Mouse (Mus musculus): Measurements from ENCODE around the gene Dcbld2. TPM values are rescaled to one million over a fixed set of nuclear protein-coding genes. Genes with fewer than 3 reads are reported as not detected.
A peak's percentile ranks its signal among the peaks of the same experiment; 100 is the strongest.

Dcbld2 gene
- total and polyA plus RNA-seq, 3 experiments: 1.7 to 16.4 (median 7.0) TPM

GRCm38 (mm10) chr16:58499650-58500049 is 91.4 kb downstream of the Dcbld2 start:
- ATAC-seq (ENCODE audit: extremely low read depth, insufficient number of reproducible peaks, low FRiP score, poor library complexity, severe bottlenecking) (no peak), DNase-seq (ENCODE audit: low spot score) (no peak)
- Histone ChIP-seq H3K9me3 (replicated peaks) (no peaks in the 10 kb centered on the region), H3K36me3 (replicated peaks) (peaks cover 58% of the 10 kb centered on the region), H3K4me1 (ENCODE audit: insufficient read depth, low read depth, low read length) (peaks cover 87% of the 10 kb centered on the region), H3K27me3 (ENCODE audit: insufficient read depth, low read length) (no peaks in the 10 kb centered on the region), H3K4me3 (ENCODE audit: low read depth, low read length) (no peak overlapping the region; the same call in 1 of the 2 replicates)
- TF ChIP-seq POLR2AphosphoS5 (IDR thresholded peaks at IDR 0.05; ENCODE audit: insufficient replicate concordance, low read depth, low read length) (no peak), CTCF (IDR thresholded peaks at IDR 0.05; ENCODE audit: low read depth, low read length) (no peak), GATA1 (IDR thresholded peaks at IDR 0.05; ENCODE audit: borderline replicate concordance, low read length) (no peak), GATA2 (IDR thresholded peaks at IDR 0.05; ENCODE audit: borderline replicate concordance, low read depth, low read length) (no peak), TAL1 (conservative IDR thresholded peaks at IDR 0.05; ENCODE audit: low read depth, low read length) (no peak)

GRCm38 (mm10) chr16:58501760-58502301 is 93.6 kb downstream of the Dcbld2 start:
- no peaks in the 10 kb centered on the region for H3K27me3 ChIP-seq (ENCODE audit: insufficient read depth, low read length)
- peaks cover 89% of the 10 kb centered on the region for H3K4me1 ChIP-seq (ENCODE audit: insufficient read depth, low read depth, low read length)
- H3K36me3 ChIP-seq (replicated peaks): peaks cover 65% of the 10 kb centered on the region
- no peak overlapping the region; the same call in 1 of the 2 replicates for H3K4me3 ChIP-seq (ENCODE audit: low read depth, low read length)
- TF ChIP-seq POLR2AphosphoS5 (IDR thresholded peaks at IDR 0.05; ENCODE audit: insufficient replicate concordance, low read depth, low read length) (no peak), TAL1 (conservative IDR thresholded peaks at IDR 0.05; ENCODE audit: low read depth, low read length) (peak; percentile 54)
- H3K9me3 ChIP-seq (replicated peaks): no peaks in the 10 kb centered on the region
- ATAC-seq (ENCODE audit: extremely low read depth, insufficient number of reproducible peaks, low FRiP score, poor library complexity, severe bottlenecking) (peak; percentile 46), DNase-seq (ENCODE audit: low spot score) (no peak)

- no peak overlapping the region; the same call in 1 of the 2 replicates for H3K4me3 ChIP-seq (ENCODE audit: low read depth, low read length)
- DNase-seq (ENCODE audit: low spot score) (no peak), ATAC-seq (ENCODE audit: extremely low read depth, insufficient number of reproducible peaks, low FRiP score, poor library complexity, severe bottlenecking) (no peak)
- TF ChIP-seq CTCF (IDR thresholded peaks at IDR 0.05; ENCODE audit: low read depth, low read length) (no peak), GATA1 (IDR thresholded peaks at IDR 0.05; ENCODE audit: borderline replicate concordance, low read length) (no peak), GATA2 (IDR thresholded peaks at IDR 0.05; ENCODE audit: borderline replicate concordance, low read depth, low read length) (no peak), POLR2AphosphoS5 (IDR thresholded peaks at IDR 0.05; ENCODE audit: insufficient replicate concordance, low read depth, low read length) (no peak), TAL1 (conservative IDR thresholded peaks at IDR 0.05; ENCODE audit: low read depth, low read length) (no peak)
- peaks cover 66% of the 10 kb centered on the region for H3K36me3 ChIP-seq (replicated peaks)
- no peaks in the 10 kb centered on the region for H3K27me3 ChIP-seq (ENCODE audit: insufficient read depth, low read length)
- H3K9me3 ChIP-seq (replicated peaks): no peaks in the 10 kb centered on the region
- H3K4me1 ChIP-seq (ENCODE audit: insufficient read depth, low read depth, low read length): peaks cover 88% of the 10 kb centered on the region
These were observed 94.3 kb downstream of the Dcbld2 start for GRCm38 (mm10) chr16:58502566-58502965.

- ATAC-seq (ENCODE audit: extremely low read depth, insufficient number of reproducible peaks, low FRiP score, poor library complexity, severe bottlenecking): no peak
These were observed 96.7 kb downstream of the Dcbld2 start for GRCm38 (mm10) chr16:58504945-58505344.

GRCm38 (mm10) chr16:58512181-58512761 is 104.0 kb downstream of the Dcbld2 start:
- no peak for DNase-seq (ENCODE audit: low spot score)
- TF ChIP-seq CTCF (IDR thresholded peaks at IDR 0.05; ENCODE audit: low read depth, low read length) (no peak), TAL1 (conservative IDR thresholded peaks at IDR 0.05; ENCODE audit: low read depth, low read length) (no peak), GATA1 (IDR thresholded peaks at IDR 0.05; ENCODE audit: borderline replicate concordance, low read length) (no peak), GATA2 (IDR thresholded peaks at IDR 0.05; ENCODE audit: borderline replicate concordance, low read depth, low read length) (no peak), POLR2AphosphoS5 (IDR thresholded peaks at IDR 0.05; ENCODE audit: insufficient replicate concordance, low read depth, low read length) (no peak)
- no peak for ATAC-seq (ENCODE audit: extremely low read depth, insufficient number of reproducible peaks, low FRiP score, poor library complexity, severe bottlenecking)
- H3K4me3 ChIP-seq (ENCODE audit: low read depth, low read length): 0 out of 2 replicates have a peak overlapping the region, but pooled peaks have one; percentile 34
- H3K27me3 ChIP-seq (ENCODE audit: insufficient read depth, low read length): no peaks in the 10 kb centered on the region
- H3K4me1 ChIP-seq (ENCODE audit: insufficient read depth, low read depth, low read length): peaks cover 80% of the 10 kb centered on the region
- no peaks in the 10 kb centered on the region for H3K9me3 ChIP-seq (replicated peaks)
- peaks cover 63% of the 10 kb centered on the region for H3K36me3 ChIP-seq (replicated peaks)

More at GRCm38 (mm10) chr16:58504945-58505344, 96.7 kb downstream of the Dcbld2 start:
- H3K9me3 ChIP-seq (replicated peaks): no peaks in the 10 kb centered on the region
- no peaks in the 10 kb centered on the region for H3K27me3 ChIP-seq (ENCODE audit: insufficient read depth, low read length)
- peaks cover 83% of the 10 kb centered on the region for H3K4me1 ChIP-seq (ENCODE audit: insufficient read depth, low read depth, low read length)
- TF ChIP-seq TAL1 (conservative IDR thresholded peaks at IDR 0.05; ENCODE audit: low read depth, low read length) (no peak), GATA2 (IDR thresholded peaks at IDR 0.05; ENCODE audit: borderline replicate concordance, low read depth, low read length) (no peak), CTCF (IDR thresholded peaks at IDR 0.05; ENCODE audit: low read depth, low read length) (no peak), POLR2AphosphoS5 (IDR thresholded peaks at IDR 0.05; ENCODE audit: insufficient replicate concordance, low read depth, low read length) (no peak), GATA1 (IDR thresholded peaks at IDR 0.05; ENCODE audit: borderline replicate concordance, low read length) (no peak)
- H3K4me3 ChIP-seq (ENCODE audit: low read depth, low read length): no peak overlapping the region
- no peak for DNase-seq (ENCODE audit: low spot score)
- peaks cover 69% of the 10 kb centered on the region for H3K36me3 ChIP-seq (replicated peaks)

- Histone ChIP-seq H3K27me3 (ENCODE audit: insufficient read depth, low read length) (no peaks in the 10 kb centered on the region), H3K9me3 (replicated peaks) (no peaks in the 10 kb centered on the region), H3K36me3 (replicated peaks) (peaks cover 57% of the 10 kb centered on the region), H3K4me1 (ENCODE audit: insufficient read depth, low read depth, low read length) (peaks cover 80% of the 10 kb centered on the region), H3K4me3 (ENCODE audit: low read depth, low read length) (no peak overlapping the region)
- TF ChIP-seq CTCF (IDR thresholded peaks at IDR 0.05; ENCODE audit: low read depth, low read length) (no peak), TAL1 (conservative IDR thresholded peaks at IDR 0.05; ENCODE audit: low read depth, low read length) (no peak), POLR2AphosphoS5 (IDR thresholded peaks at IDR 0.05; ENCODE audit: insufficient replicate concordance, low read depth, low read length) (no peak), GATA2 (IDR thresholded peaks at IDR 0.05; ENCODE audit: borderline replicate concordance, low read depth, low read length) (no peak), GATA1 (IDR thresholded peaks at IDR 0.05; ENCODE audit: borderline replicate concordance, low read length) (no peak)
- no peak for DNase-seq (ENCODE audit: low spot score)
- no peak for ATAC-seq (ENCODE audit: extremely low read depth, insufficient number of reproducible peaks, low FRiP score, poor library complexity, severe bottlenecking)
These were observed 104.6 kb downstream of the Dcbld2 start for GRCm38 (mm10) chr16:58512887-58513286.

Data from G1E (cell line).